Mouse (Mus musculus) cerebellum, adult 18-20 months (tissue): Measurements from ENCODE around the gene Gpr62.
A peak's percentile ranks its signal among the peaks of the same experiment; 100 is the strongest.

ENCODE experiments used
- DNase-seq, 2 experiments: peaks; one replicate each; pipeline ENCODE4 v3.0.0; 2021

The Gpr62 gene

GRCm38 (mm10) chr9:106473753-106474105 is 8.0 kb upstream of the Gpr62 start:
- DNase-seq, result peak; percentile 42

GRCm38 (mm10) chr9:106473081-106473752 is 7.5 kb upstream of the Gpr62 start:
- peak; percentile 25 to 31 for DNase-seq

- peak in 1 of 2 experiments; percentile 17 for DNase-seq
Measured at GRCm38 (mm10) chr9:106472321-106472720, 6.6 kb upstream of the Gpr62 start.

GRCm38 (mm10) chr9:106471892-106472291 is 6.2 kb upstream of the Gpr62 start:
- DNase-seq, result peak; percentile 44 to 50

GRCm38 (mm10) chr9:106470991-106471750 is 5.4 kb upstream of the Gpr62 start:
- DNase-seq, result peak; percentile 10 to 11

GRCm38 (mm10) chr9:106469776-106470175 is 4.0 kb upstream of the Gpr62 start:
- peak; percentile 1 to 6 for DNase-seq

- DNase-seq, result peak; percentile 3 to 16
Measured at GRCm38 (mm10) chr9:106469317-106469716, 3.6 kb upstream of the Gpr62 start.

- peak in 1 of 2 experiments; percentile 25 for DNase-seq
Measured at GRCm38 (mm10) chr9:106467746-106468145, 2.0 kb upstream of the Gpr62 start.

- no peak for DNase-seq
Measured at GRCm38 (mm10) chr9:106466721-106467120, 983 bp upstream of the Gpr62 start.

GRCm38 (mm10) chr9:106464751-106465541 is 792 bp downstream of the Gpr62 start:
- DNase-seq, result peak; percentile 88 to 94

- DNase-seq, result peak; percentile 86 to 90
Measured at GRCm38 (mm10) chr9:106463122-106464063, 2.3 kb downstream of the Gpr62 start.

GRCm38 (mm10) chr9:106462430-106462800 is 3.3 kb downstream of the Gpr62 start:
- peak; percentile 37 to 58 for DNase-seq

- DNase-seq, result peak; percentile 56 to 57
Measured at GRCm38 (mm10) chr9:106461641-106462429, 3.9 kb downstream of the Gpr62 start.

- DNase-seq, result peak; percentile 34 to 57
Measured at GRCm38 (mm10) chr9:106461026-106461415, 4.7 kb downstream of the Gpr62 start.

GRCm38 (mm10) chr9:106460401-106461025 is 5.2 kb downstream of the Gpr62 start:
- peak; percentile 82 to 86 for DNase-seq

GRCm38 (mm10) chr9:106459946-106460345 is 5.8 kb downstream of the Gpr62 start:
- peak; percentile 59 for DNase-seq

GRCm38 (mm10) chr9:106457920-106458319 is 7.8 kb downstream of the Gpr62 start:
- peak in 1 of 2 experiments; percentile 41 for DNase-seq

- DNase-seq, result no peak
Measured at GRCm38 (mm10) chr9:106457163-106457559, 8.6 kb downstream of the Gpr62 start.

GRCm38 (mm10) chr9:106456325-106457162 is 9.2 kb downstream of the Gpr62 start:
- peak in 1 of 2 experiments; percentile 25 for DNase-seq
